Mouse (Mus musculus) CH12.LX (cell line): ENCODE results near the gene Aire. TPM values are rescaled to one million over a fixed set of nuclear protein-coding genes. Genes with fewer than 3 reads are reported as not detected.
A peak's percentile ranks its signal among the peaks of the same experiment; 100 is the strongest.

Experiments
- DNase-seq: peaks from one replicate; pipeline ENCODE4 v3.0.0-alpha.2; 2013; ENCODE audit errors: extremely low read depth
- H3K27ac ChIP-seq: 2 replicates; pipeline ENCODE4 v1.5.1; 2012; ENCODE audit warnings: low read depth, mild to moderate bottlenecking, control low read depth, moderate library complexity; ENCODE audit not compliant: insufficient read depth
- H3K27me3 ChIP-seq: replicated peaks from 2 replicates; pipeline ENCODE3; 2012; ENCODE audit warnings: inconsistent platforms
- H3K36me3 ChIP-seq, 2 experiments: replicated peaks in 1 of 2; 2 replicates each; pipeline versions ENCODE3 to v1.6.1; 2012; ENCODE audit warnings: inconsistent platforms in 1 of 2, low read length in 1 of 2, mild to moderate bottlenecking in 1 of 2, mixed read lengths in 1 of 2, moderate library complexity in 1 of 2; ENCODE audit not compliant: control insufficient read depth in 1 of 2, insufficient read depth in 1 of 2
- H3K4me1 ChIP-seq, 2 experiments: 2 replicates each; pipeline ENCODE4 v1.6.1; 2012; ENCODE audit warnings: inconsistent platforms in 1 of 2, moderate library complexity in 1 of 2; ENCODE audit not compliant: insufficient read depth in 2 of 2, control insufficient read depth in 1 of 2
- H3K4me2 ChIP-seq: 2 replicates; pipeline ENCODE4 v1.6.1; 2012; ENCODE audit warnings: low read depth, mild to moderate bottlenecking, control low read depth; ENCODE audit not compliant: poor library complexity, insufficient read depth, severe bottlenecking
- H3K4me3 ChIP-seq, 3 experiments: fragments of 150-350 bp in 1 of 3; sonication (generic) in 1 of 3; replicated peaks in 1 of 3; 2 replicates each; pipeline versions ENCODE3 to v1.5.1; 2011 to 2012; ENCODE audit warnings: low read depth in 2 of 3, low read length in 2 of 3, mild to moderate bottlenecking in 2 of 3, moderate library complexity in 2 of 3, control low read depth in 1 of 3, improper control_type of control experiment in 1 of 3, inconsistent platforms in 1 of 3, mixed read lengths in 1 of 3; ENCODE audit not compliant: poor library complexity in 1 of 3
- H3K79me2 ChIP-seq: replicated peaks from 2 replicates; pipeline ENCODE4 v1.6.1; 2012; ENCODE audit warnings: mild to moderate bottlenecking, moderate library complexity; ENCODE audit not compliant: control insufficient read depth, poor library complexity, insufficient read depth, severe bottlenecking; ENCODE audit errors: extremely low read depth
- H3K9ac ChIP-seq: 2 replicates; pipeline ENCODE4 v1.6.1; 2012; ENCODE audit warnings: low read depth, mild to moderate bottlenecking, control low read depth, moderate library complexity; ENCODE audit not compliant: insufficient read depth
- H3K9me3 ChIP-seq: replicated peaks from 2 replicates; pipeline ENCODE3; 2012; ENCODE audit warnings: low read length, inconsistent platforms, mixed read lengths
- BHLHE40 ChIP-seq: IDR thresholded peaks from 2 replicates; pipeline ENCODE4 v1.6.1; 2011; ENCODE audit warnings: mild to moderate bottlenecking, low read depth, low read length, improper control_type of control experiment
- CHD1 ChIP-seq: IDR thresholded peaks from 2 replicates; pipeline ENCODE4 v1.6.1; 2012; ENCODE audit warnings: low read depth, low read length, improper control_type of control experiment, inconsistent platforms
- CTCF ChIP-seq, 2 experiments: IDR thresholded peaks in 1 of 2; conservative IDR thresholded peaks in 1 of 2; 2 replicates each; pipeline ENCODE4 v1.5.1; 2011 to 2012; ENCODE audit warnings: low read depth in 2 of 2, low read length in 2 of 2, improper control_type of control experiment in 1 of 2, inconsistent platforms in 1 of 2, mild to moderate bottlenecking in 1 of 2, moderate library complexity in 1 of 2
- E2F4 ChIP-seq: IDR thresholded peaks from 2 replicates; pipeline ENCODE4 v1.6.1; 2011; ENCODE audit warnings: low read depth, low read length, improper control_type of control experiment; ENCODE audit not compliant: insufficient replicate concordance
- EP300 ChIP-seq: IDR thresholded peaks from 2 replicates; pipeline ENCODE4 v1.6.1; 2011; ENCODE audit warnings: low read length, improper control_type of control experiment
- HCFC1 ChIP-seq: IDR thresholded peaks from 2 replicates; pipeline ENCODE4 v1.6.1; 2012; ENCODE audit warnings: low read depth, mild to moderate bottlenecking, inconsistent platforms, low read length, improper control_type of control experiment
- IRF4 ChIP-seq: IDR thresholded peaks from 2 replicates; pipeline ENCODE4 v1.6.1; 2014; ENCODE audit warnings: low read depth, mild to moderate bottlenecking, inconsistent platforms, low read length, improper control_type of control experiment
- JUN ChIP-seq: IDR thresholded peaks from 2 replicates; pipeline ENCODE4 v1.6.1; 2011; ENCODE audit warnings: low read depth, mild to moderate bottlenecking, low read length, improper control_type of control experiment, moderate library complexity; ENCODE audit not compliant: insufficient read depth
- KAT2A ChIP-seq: IDR thresholded peaks from 2 replicates; pipeline ENCODE4 v1.6.1; 2012; ENCODE audit warnings: low read length, improper control_type of control experiment, inconsistent platforms; ENCODE audit not compliant: insufficient replicate concordance
- MAFK ChIP-seq: IDR thresholded peaks from 2 replicates; pipeline ENCODE4 v1.6.1; 2011; ENCODE audit warnings: low read length, improper control_type of control experiment; ENCODE audit not compliant: insufficient replicate concordance
- MAX ChIP-seq: IDR thresholded peaks from 2 replicates; pipeline ENCODE4 v1.6.1; 2011; ENCODE audit warnings: low read length, improper control_type of control experiment
- MAZ ChIP-seq: IDR thresholded peaks from 2 replicates; pipeline ENCODE4 v1.6.1; 2012; ENCODE audit warnings: low read depth, mild to moderate bottlenecking, inconsistent platforms, low read length, improper control_type of control experiment, moderate library complexity
- MYC ChIP-seq: IDR thresholded peaks from 2 replicates; pipeline ENCODE4 v1.6.1; 2011; ENCODE audit warnings: low read depth, mild to moderate bottlenecking, improper control_type of control experiment, low read length
- NELFE ChIP-seq: IDR thresholded peaks from 2 replicates; pipeline ENCODE4 v1.6.1; 2011; ENCODE audit warnings: low read depth, low read length, improper control_type of control experiment
- NRF1 ChIP-seq: IDR thresholded peaks from 2 replicates; pipeline ENCODE4 v1.6.1; 2014; ENCODE audit warnings: low read depth, mild to moderate bottlenecking, inconsistent platforms, low read length, improper control_type of control experiment, moderate library complexity
- PAX5 ChIP-seq: IDR thresholded peaks from 2 replicates; pipeline ENCODE4 v1.6.1; 2012; ENCODE audit warnings: low read length, inconsistent platforms, mixed read lengths
- RCOR1 ChIP-seq: conservative IDR thresholded peaks from 2 replicates; pipeline ENCODE4 v1.6.1; 2012; ENCODE audit warnings: low read depth, mild to moderate bottlenecking, inconsistent platforms, low read length, improper control_type of control experiment
- SMC3 ChIP-seq: IDR thresholded peaks from 2 replicates; pipeline ENCODE4 v1.6.1; 2011; ENCODE audit warnings: low read depth, low read length, improper control_type of control experiment
- UBTF ChIP-seq: IDR thresholded peaks from 2 replicates; pipeline ENCODE4 v1.6.1; 2012; ENCODE audit warnings: low read depth, mild to moderate bottlenecking, inconsistent platforms, low read length, improper control_type of control experiment, moderate library complexity
- USF1 ChIP-seq: IDR thresholded peaks from 2 replicates; pipeline ENCODE4 v1.6.1; 2014; ENCODE audit warnings: low read depth, mild to moderate bottlenecking, inconsistent platforms, low read length, improper control_type of control experiment
- USF2 ChIP-seq: conservative IDR thresholded peaks from 2 replicates; pipeline ENCODE4 v1.6.1; 2011; ENCODE audit warnings: low read depth, low read length, improper control_type of control experiment
- ZKSCAN1 ChIP-seq: IDR thresholded peaks from 2 replicates; pipeline ENCODE4 v1.6.1; 2012; ENCODE audit warnings: low read depth, inconsistent platforms, low read length, improper control_type of control experiment, borderline replicate concordance
- ZMIZ1 ChIP-seq: IDR thresholded peaks from 2 replicates; pipeline ENCODE4 v1.6.1; 2012; ENCODE audit warnings: low read depth, mild to moderate bottlenecking, inconsistent platforms, low read length, improper control_type of control experiment
- ZNF384 ChIP-seq: IDR thresholded peaks from 2 replicates; pipeline ENCODE4 v1.6.1; 2012; ENCODE audit warnings: low read depth, low read length, improper control_type of control experiment, inconsistent platforms
- dilution Hi-C: fragments of 300-500 bp; cut with MboI; formaldehyde crosslinking; loops from 2 replicates; pipeline ENCODE4 v1.14.3; 2020; ENCODE audit warnings: low sequenced_read_pairs; ENCODE audit not compliant: extremely low pct_unique_long_range_greater_than_20kb, extremely low pct_ligation_motif_present
- in situ Hi-C: fragments of 300-500 bp; cut with MboI; formaldehyde crosslinking; loops from 3 replicates; pipeline ENCODE4 v1.14.3; 2019; ENCODE audit warnings: low sequenced_read_pairs, low pct_ligation_motif_present, low pct_unique_long_range_greater_than_20kb, mixed read lengths
- polyA plus RNA-seq: library from polyadenylated mRNA; unstranded; fragments of >175 nt; gene quantifications from 2 replicates; pipeline ENCODE4 v1.2.1, GENCODE M21; 2012; ENCODE audit warnings: low read depth; ENCODE audit not compliant: insufficient read length
- total RNA-seq, 2 experiments: library from RNA; depleted of rRNA; stranded (reverse); fragments of 300-350 nt in 1 of 2; fragments of >200 nt in 1 of 2; gene quantifications; 2 replicates each; pipeline ENCODE4 v1.2.3; 2012 to 2014

The Aire gene
- total and polyA plus RNA-seq, 3 experiments: 0.16 to 0.17 TPM; not detected in 1

- no peak for DNase-seq
- Histone ChIP-seq H3K9me3 (peaks cover 4% of the 10 kb centered on the region), H3K4me2 (no peak overlapping the region), H3K27me3 (peaks cover 6% of the 10 kb centered on the region), H3K4me1 (peaks cover 13 to 21% of the 10 kb centered on the region in 2 experiments), H3K9ac (no peak overlapping the region), H3K4me3 (no peak overlapping the region), H3K27ac (no peak overlapping the region), H3K79me2 (no peaks in the 10 kb centered on the region), H3K36me3 (peaks cover 0 to 49% of the 10 kb centered on the region in 2 experiments)
- dilution Hi-C loops: no loop called here
- in situ Hi-C loops: no loop called here
- no peak for TF ChIP-seq MAX
- no peak; a peak in 1 of 4 replicates for TF ChIP-seq CTCF (conservative IDR thresholded peaks at IDR 0.05 in 1 of 2, IDR thresholded peaks at IDR 0.05 in 1 of 2; ENCODE audit: low read depth in 2 of 2, low read length in 2 of 2)
- no peak for TF ChIP-seq NRF1
- no peak for TF ChIP-seq EP300
- TF ChIP-seq PAX5: no peak
- TF ChIP-seq ZMIZ1: no peak
- TF ChIP-seq ZKSCAN1: no peak
Observed at GRCm38 (mm10) chr10:78077862-78078261, 34.5 kb upstream of the Aire start.

DNA sequence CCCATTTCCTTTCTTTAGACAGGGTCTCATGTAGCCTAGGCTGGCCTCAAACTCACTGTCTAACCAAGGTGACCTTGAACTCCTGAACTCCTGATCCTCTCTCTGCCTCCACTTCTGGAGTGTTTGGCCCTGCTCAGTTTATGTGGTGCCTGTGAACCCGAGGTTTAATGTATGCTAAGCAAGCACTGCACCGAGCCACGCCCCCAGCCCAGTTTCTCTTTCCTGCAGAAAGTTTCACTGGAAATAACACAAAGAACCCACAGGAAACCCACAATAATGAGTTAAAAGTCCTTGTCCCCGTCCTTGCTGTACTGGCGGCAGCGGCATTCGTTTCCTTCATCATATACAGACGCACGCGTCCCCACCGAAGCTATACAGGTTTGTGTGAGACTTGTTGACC lies 31.6 kb upstream of the Aire start:
- Histone ChIP-seq H3K27me3 (peaks cover 23% of the 10 kb centered on the region), H3K9me3 (peaks cover 4% of the 10 kb centered on the region), H3K4me1 (peaks cover 13 to 22% of the 10 kb centered on the region in 2 experiments), H3K27ac (no peak overlapping the region), H3K79me2 (no peaks in the 10 kb centered on the region), H3K4me2 (no peak overlapping the region), H3K9ac (no peak overlapping the region), H3K36me3 (peaks cover 0 to 61% of the 10 kb centered on the region in 2 experiments), H3K4me3 (no peak overlapping the region)
- in situ Hi-C loops: no loop called here
- TF ChIP-seq IRF4 (0 out of 2 replicates have a peak, but pooled peaks have one; percentile 20), CHD1 (no peak), MAX (no peak), NRF1 (no peak), EP300 (peak; percentile 10; the same call in 1 of the 2 replicates)
- dilution Hi-C loops: no loop called here
- no peak for DNase-seq

- Histone ChIP-seq H3K9ac (no peak overlapping the region), H3K4me3 (no peak overlapping the region), H3K27me3 (peaks cover 30% of the 10 kb centered on the region), H3K4me2 (no peak overlapping the region), H3K79me2 (no peaks in the 10 kb centered on the region), H3K27ac (no peak overlapping the region), H3K36me3 (peaks cover 0 to 54% of the 10 kb centered on the region in 2 experiments), H3K9me3 (peaks cover 4% of the 10 kb centered on the region), H3K4me1 (peaks cover 17 to 30% of the 10 kb centered on the region in 2 experiments)
- dilution Hi-C loops: no loop called here
- DNase-seq: no peak
- in situ Hi-C loops: no loop called here
- TF ChIP-seq EP300 (no peak), ZKSCAN1 (no peak), KAT2A (no peak), SMC3 (no peak), USF1 (no peak), MYC (no peak), ZNF384 (no peak), UBTF (no peak), E2F4 (no peak), RCOR1 (no peak), NELFE (no peak), USF2 (no peak), JUN (no peak), NRF1 (no peak), HCFC1 (no peak), MAFK (no peak), BHLHE40 (no peak), MAZ (no peak)
Observed at GRCm38 (mm10) chr10:78074151-78074550, 30.7 kb upstream of the Aire start.
